Comparison of ENCODE assay signal across 16 mouse cellular contexts in genomic region chr2:124470346-124471042, GRCm38 (mm10).
DNase-seq lines count a peak whose midpoint lies in the region; ATAC-seq lines count a peak whose summit lies in the region.
"Had no signal": no experiment of that assay in that cellular context is flagged by ENCODE, and none has a peak within 500 bp of the region (broad histone marks: within the 10 kb centered on the region; RNA-seq: fewer than 3 reads in every experiment).

No protein-coding gene starts in this region.

- no peak overlapping the region for H3K4me2 ChIP-seq in forebrain, embryonic 16.5 days (ENCODE audit: low read length)
- no peak overlapping the region for H3K4me2 ChIP-seq in midbrain, embryonic 15.5 days
- H3K4me2 ChIP-seq: heart, embryonic 15.5 days had no signal

- ATAC-seq in cerebellum, adult (ENCODE audit: insufficient number of reproducible peaks, low FRiP score, low TSS enrichment), result 0 out of 2 replicates have a peak, but pooled peaks have one; percentile 38
- ATAC-seq in forebrain, embryonic 16.5 days, result peak; percentile 85
- ATAC-seq in midbrain, embryonic 15.5 days (replicated peaks), result peak; percentile 56; the same call in 1 of the 2 replicates

- H3K4me1 ChIP-seq in forebrain, embryonic 16.5 days (replicated peaks; ENCODE audit: control insufficient read depth, insufficient read depth, low read length), result peaks cover 15% of the 10 kb centered on the region
- H3K4me1 ChIP-seq in midbrain, embryonic 15.5 days, result peaks cover 38% of the 10 kb centered on the region

- WGBS in forebrain, embryonic 16.5 days, result 13% methylated on average over 10 of the region's 10 CpGs
- 34% methylated on average over 10 of the region's 10 CpGs for WGBS in midbrain, embryonic 15.5 days

- no peak overlapping the region for H3K27ac ChIP-seq in forebrain, embryonic 16.5 days (ENCODE audit: low read length)
- no peak overlapping the region for H3K27ac ChIP-seq in midbrain, embryonic 15.5 days
- H3K27ac ChIP-seq: heart, embryonic 15.5 days had no signal

- no peak for DNase-seq in cerebellum, adult 9-10 months
- peak; percentile 34 for DNase-seq in left cerebral cortex, postnatal 4 days
- DNase-seq in left cerebral cortex, adult 9 months (ENCODE audit: low spot score in 2 of 2), result no peak
- no peak for DNase-seq in spleen, adult 12 weeks (ENCODE audit: low spot score)
- no peak for DNase-seq in kidney, adult 18-20 months
- DNase-seq: adrenal gland, postnatal 36 days; cerebellum, postnatal 25 days; layer of hippocampus, adult 9-11 months; liver; lung, adult 18-20 months; right cerebral cortex, postnatal 25 days had no signal

- intact Hi-C loops in left cerebral cortex, postnatal 4 days (cut with DNase I), result no loop called here

- no peaks in the 10 kb centered on the region for H3K27me3 ChIP-seq in forebrain, embryonic 16.5 days (replicated peaks; ENCODE audit: control insufficient read depth, insufficient read depth, low read length)
- peaks cover 8% of the 10 kb centered on the region for H3K27me3 ChIP-seq in midbrain, embryonic 15.5 days (replicated peaks)
- H3K27me3 ChIP-seq: CH12.LX; heart, embryonic 15.5 days had no signal

- H3K9me3 ChIP-seq in forebrain, embryonic 16.5 days (ENCODE audit: control insufficient read depth, low read length), result no peaks in the 10 kb centered on the region
- no peaks in the 10 kb centered on the region for H3K9me3 ChIP-seq in midbrain, embryonic 15.5 days
- H3K9me3 ChIP-seq: heart, embryonic 15.5 days had no signal

- no peak overlapping the region for H3K9ac ChIP-seq in forebrain, embryonic 16.5 days (replicated peaks; ENCODE audit: low read depth, low read length)
- no peak overlapping the region for H3K9ac ChIP-seq in midbrain, embryonic 15.5 days
- H3K9ac ChIP-seq: heart, embryonic 15.5 days had no signal

- no peak overlapping the region for H3K4me3 ChIP-seq in forebrain, embryonic 16.5 days (replicated peaks; ENCODE audit: low read length)
- no peak overlapping the region for H3K4me3 ChIP-seq in midbrain, embryonic 15.5 days
- H3K4me3 ChIP-seq: heart, embryonic 15.5 days had no signal

- no peaks in the 10 kb centered on the region for H3K36me3 ChIP-seq in forebrain, embryonic 16.5 days (ENCODE audit: control insufficient read depth, insufficient read depth)
- no peaks in the 10 kb centered on the region for H3K36me3 ChIP-seq in midbrain, embryonic 15.5 days (replicated peaks)
- H3K36me3 ChIP-seq: heart, embryonic 15.5 days had no signal
